Mouse (Mus musculus) Muller cell, postnatal 12 days (primary cell): ENCODE results near the gene Gpatch2l.

Source experiments
- DNase-seq: peaks from one replicate; pipeline ENCODE4 v3.0.0-alpha.2; 2015; ENCODE audit errors: inconsistent ontology term

Gene Gpatch2l

DNA sequence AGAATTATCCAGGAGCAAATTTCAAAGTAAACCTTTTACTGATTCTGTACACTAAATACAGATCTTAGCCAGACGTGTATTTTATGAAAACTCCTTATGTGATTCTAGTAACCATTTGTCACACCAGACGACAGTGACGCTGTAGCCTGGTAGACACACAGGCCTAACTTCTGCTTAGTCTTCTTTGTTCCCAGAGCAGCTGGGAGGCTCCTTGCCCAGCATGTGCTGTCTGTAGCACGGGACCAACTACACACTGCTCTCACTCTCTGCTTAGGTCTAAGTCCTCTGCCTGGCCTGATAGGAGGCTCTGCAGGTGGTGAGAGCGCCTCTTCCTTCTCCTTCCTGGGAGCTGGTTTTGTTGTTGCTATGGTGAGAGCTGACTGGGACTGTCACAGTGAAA lies 35.2 kb downstream of the Gpatch2l start:
- no peak for DNase-seq

- DNase-seq = no peak
Observed at GRCm38 (mm10) chr12:86280000-86280399, 38.3 kb downstream of the Gpatch2l start.

DNA sequence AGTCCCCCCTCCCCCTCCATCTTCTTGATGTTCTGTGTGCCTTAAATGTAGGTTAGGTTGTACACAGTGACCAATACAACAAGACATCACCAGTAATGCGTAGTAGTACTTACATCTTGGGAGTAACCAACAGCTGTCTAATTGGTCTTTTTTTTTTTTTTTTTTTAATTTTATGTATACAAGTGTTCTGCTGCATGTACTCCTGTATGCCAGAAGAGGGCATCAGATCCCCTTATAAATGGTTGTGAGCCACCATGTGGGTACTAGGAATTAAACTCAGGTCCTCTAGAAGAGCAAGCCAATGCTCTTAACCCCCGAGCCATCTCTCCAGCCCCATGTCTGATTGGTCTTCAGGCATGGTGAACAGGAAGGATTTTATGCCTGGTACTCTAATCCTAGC lies 44.0 kb downstream of the Gpatch2l start:
- no peak for DNase-seq

GRCm38 (mm10) chr12:86297450-86297849 lies 55.8 kb downstream of the Gpatch2l start:
- DNase-seq = no peak

- no peak for DNase-seq
Observed at GRCm38 (mm10) chr12:86302973-86303372, 61.3 kb downstream of the Gpatch2l start.

DNA sequence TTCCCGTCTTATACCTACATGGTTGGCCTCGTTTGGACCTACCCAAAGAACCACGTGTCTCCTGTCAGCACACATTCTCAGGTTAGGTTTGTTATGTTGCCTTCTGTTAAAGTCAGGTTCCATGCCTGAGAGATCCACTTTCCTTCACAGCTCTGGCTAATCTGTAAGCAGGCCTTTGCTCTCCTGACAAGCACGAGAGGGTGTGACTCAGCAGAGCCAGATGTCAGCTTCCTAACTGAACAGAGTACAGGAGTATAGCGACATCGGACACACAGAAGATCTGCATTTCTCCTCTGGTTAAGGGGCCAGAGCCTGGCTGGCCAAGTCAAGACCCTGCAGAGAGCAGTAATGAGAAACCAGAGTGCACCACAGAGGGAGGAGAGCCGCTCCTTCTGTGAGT lies 63.4 kb downstream of the Gpatch2l start:
- no peak for DNase-seq

GRCm38 (mm10) chr12:86305635-86306243 lies 64.1 kb downstream of the Gpatch2l start:
- no peak for DNase-seq

GRCm38 (mm10) chr12:86309474-86309873 lies 67.8 kb downstream of the Gpatch2l start:
- DNase-seq = no peak

DNA sequence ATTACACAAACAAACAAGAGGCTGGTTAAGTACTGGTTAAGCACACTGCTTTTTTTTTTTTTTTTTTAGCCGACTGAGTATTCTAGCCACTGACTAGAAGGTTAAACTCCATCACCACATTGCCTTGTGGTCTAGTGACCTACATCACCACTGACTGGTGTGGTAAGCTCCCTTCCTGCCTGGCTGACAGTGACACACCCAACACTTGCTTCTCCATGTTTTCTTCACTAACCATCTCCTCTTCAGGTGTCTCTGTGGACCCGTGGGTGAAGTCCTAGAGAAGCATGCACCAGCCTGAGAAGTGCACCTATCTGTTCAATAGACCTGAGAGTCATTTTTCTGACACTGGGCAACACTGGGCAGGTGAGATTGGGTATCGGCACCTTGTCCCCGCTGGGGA lies 68.2 kb downstream of the Gpatch2l start:
- DNase-seq = no peak

DNA sequence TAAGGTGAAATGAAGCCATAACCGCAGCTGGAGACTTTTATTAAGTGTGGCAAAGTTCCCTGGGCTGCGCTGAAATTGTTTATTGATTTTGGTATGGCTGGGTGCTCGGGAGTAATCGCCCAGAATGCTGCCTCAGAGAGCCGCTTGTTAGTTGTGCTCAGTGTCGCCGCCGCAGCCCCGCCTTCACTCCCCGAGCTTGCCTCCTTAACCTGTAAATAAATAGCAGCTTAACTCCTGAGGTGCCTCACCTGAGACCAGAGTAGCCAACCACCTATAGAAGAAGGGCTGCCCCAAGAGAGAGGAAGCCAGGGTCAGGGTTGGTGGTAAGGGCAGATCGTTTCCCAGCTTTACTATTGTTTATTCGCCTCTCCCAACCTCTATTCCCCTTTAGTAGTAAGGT lies 79.0 kb downstream of the Gpatch2l start:
- DNase-seq = no peak

DNA sequence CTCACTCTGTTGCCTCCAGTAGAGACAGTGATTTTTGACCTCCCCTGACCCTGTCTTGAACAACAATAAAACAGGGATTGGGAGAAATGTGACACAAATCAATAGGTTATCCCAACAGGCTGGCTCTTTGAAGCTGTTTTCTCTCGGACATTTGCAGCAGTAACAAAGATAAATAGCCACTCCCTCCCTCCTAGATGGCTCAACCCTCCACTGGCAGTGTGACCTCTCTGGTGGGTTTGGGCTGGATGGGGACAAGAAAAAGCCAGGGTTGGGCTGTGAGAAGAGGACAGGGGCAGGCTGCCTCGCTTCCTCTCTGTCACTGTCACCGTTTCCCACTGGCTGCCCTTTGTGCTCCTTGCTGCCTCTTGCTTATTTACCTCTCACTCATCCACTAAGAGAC lies 82.6 kb downstream of the Gpatch2l start:
- DNase-seq = no peak

DNA sequence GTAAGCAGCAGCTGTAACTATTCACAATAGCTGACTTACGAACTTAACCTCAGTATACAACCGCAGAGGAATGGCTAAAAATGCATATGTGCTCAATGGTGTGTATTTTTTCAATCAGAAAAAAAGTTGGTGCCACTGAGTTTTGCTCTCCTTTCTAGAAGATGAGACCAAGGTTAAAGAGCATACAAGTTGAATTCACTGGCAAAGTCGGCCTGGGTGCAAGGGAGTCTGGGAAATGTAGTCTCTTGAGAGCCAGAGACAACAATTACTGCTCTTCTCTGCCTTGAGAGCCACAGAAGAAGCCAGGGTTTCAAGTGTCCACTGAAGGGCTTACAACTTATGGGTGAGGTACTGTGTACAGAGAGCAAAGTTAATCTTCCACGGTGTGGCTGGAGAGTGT lies 88.2 kb downstream of the Gpatch2l start:
- no peak for DNase-seq

DNA sequence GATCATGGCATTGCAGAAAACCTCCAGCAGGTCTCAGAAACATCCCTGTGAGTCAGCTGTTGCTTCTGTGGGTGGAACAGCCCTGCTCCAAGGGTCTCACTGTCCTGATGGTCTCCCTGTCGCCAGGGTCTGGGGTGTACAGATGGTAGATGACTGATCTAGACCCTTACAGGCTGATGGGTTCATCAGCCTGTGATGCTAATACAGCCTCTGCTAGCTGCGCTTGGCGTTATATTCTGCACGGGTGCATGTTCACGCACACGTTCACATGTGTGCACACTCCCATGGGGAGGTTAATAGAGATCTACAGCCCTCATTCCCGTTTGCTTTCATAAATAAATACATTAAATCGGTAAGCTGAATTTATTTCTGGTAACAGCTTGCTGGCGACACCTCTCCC lies 89.0 kb downstream of the Gpatch2l start:
- no peak for DNase-seq

DNA sequence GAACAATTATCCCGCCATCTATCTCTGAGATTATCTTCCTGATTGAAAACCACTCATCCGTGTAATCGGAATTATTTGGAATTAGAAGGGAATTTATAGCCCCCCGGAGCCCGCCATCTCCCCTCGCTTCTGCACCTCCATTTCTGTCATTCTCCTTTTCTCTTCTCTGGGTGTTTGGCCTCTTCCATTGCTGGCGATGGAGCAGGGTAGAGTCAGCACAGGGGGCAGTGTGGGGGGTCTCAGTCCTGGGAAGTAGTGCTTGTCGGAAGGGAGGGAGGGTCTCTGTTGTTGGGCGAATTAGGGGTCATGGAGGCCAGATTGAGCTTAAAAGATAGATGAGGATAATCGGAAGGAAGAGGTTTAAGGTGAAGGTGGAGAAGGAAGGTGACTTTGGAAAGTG lies 89.6 kb downstream of the Gpatch2l start:
- DNase-seq = no peak

DNA sequence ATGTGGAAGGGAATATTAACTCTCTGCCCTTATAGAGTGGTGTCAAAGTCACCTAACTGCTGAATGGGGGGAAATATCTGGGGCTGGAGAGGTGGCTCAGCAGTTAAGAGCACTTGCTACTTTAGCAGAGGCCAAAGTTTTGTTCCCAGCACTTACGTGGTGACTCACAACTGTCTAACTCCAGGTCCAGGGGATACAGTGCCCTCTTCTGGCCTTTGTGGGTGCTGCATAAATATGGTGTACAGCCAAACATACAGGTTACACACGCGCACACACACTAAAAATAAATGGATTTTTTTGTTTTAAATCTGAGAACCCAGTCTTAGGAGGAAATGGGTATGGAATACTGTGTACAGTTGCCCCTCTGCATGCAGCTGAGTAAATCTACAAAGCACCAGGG lies 94.6 kb downstream of the Gpatch2l start:
- DNase-seq = no peak

DNA sequence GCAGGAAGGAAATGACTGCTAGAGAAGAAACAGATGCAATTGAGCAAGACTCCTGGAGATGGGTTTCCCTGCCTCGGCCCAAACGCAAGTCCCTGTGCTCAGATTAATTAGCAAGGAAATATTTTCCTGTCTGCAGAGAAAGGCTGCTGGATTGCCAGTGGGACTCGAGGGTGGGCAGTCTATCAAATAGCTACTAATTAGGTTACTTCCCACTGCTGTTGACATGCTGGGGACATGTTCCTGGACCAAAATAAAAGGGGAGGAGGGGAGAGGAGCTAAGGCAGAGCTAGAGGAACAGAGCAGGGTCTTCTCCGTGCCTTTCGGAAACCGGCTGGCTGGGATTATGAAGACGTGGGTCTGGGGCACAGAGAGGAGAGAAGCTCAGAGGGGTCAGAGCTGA lies 95.2 kb downstream of the Gpatch2l start:
- DNase-seq = no peak
